Mouse (Mus musculus): ENCODE results near the gene Slx4ip. TPM values are rescaled to one million over a fixed set of nuclear protein-coding genes. Genes with fewer than 3 reads are reported as not detected.

Slx4ip gene
- polyA plus RNA-seq, 1 experiment, result 0.68 TPM

DNA sequence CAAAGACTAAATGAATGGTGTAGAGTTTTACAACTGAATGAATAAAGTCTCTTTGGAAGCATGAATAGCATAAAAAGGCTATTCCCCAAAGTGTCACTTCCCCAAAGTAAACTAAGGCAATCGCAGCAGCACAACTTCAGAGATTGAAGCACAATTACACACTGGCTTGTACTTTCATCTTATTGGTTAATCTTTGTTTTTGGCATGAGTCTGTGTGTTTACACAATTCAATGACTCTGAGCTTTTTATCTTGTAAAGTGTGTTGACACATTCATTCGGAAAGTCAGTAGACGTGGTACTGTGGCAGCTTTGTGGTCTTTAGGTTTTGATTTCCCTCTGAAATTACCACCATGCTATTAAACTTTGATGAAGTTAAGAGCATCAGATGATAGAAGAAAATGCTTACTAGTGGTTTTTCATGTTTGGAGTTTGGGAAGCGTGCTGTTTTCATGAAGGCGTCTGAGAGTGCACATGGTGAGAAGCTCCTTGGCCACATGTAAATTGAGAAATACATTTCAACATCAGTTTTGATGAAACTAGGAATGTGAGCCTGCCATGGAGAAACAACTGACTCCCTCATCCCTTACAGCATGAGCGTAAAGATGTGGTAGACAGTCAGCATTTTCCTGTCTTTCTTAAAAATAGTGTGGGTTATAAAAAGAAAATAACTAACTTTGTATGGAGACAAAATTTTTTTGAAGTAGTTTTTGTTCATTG, 88.2 kb downstream of the Slx4ip start:
- Histone ChIP-seq H3K27me3 (ENCODE audit: control insufficient read depth, insufficient read depth, low read length) (no peaks in the 10 kb centered on the region), H3K36me3 (ENCODE audit: control insufficient read depth, insufficient read depth, low read length) (no peaks in the 10 kb centered on the region), H3K4me3 (ENCODE audit: extremely low read depth, insufficient read depth, insufficient read length) (no peak overlapping the region), H3K27ac (ENCODE audit: insufficient read depth, low read length) (no peak overlapping the region), H3K4me1 (ENCODE audit: control insufficient read depth, insufficient read depth, insufficient read length) (no peaks in the 10 kb centered on the region)
- DNase-seq (ENCODE audit: low read depth in 1 of 2, low spot score in 2 of 2), result no peak
- 90% methylated on average over 6 of the region's 6 CpGs for WGBS
- no peak for TF ChIP-seq CTCF (IDR thresholded peaks at IDR 0.05; ENCODE audit: extremely low read depth, insufficient read depth, insufficient read length, insufficient replicate concordance)
- TF ChIP-seq POLR2A (IDR thresholded peaks at IDR 0.05; ENCODE audit: low read depth, low read length), result no peak

DNA sequence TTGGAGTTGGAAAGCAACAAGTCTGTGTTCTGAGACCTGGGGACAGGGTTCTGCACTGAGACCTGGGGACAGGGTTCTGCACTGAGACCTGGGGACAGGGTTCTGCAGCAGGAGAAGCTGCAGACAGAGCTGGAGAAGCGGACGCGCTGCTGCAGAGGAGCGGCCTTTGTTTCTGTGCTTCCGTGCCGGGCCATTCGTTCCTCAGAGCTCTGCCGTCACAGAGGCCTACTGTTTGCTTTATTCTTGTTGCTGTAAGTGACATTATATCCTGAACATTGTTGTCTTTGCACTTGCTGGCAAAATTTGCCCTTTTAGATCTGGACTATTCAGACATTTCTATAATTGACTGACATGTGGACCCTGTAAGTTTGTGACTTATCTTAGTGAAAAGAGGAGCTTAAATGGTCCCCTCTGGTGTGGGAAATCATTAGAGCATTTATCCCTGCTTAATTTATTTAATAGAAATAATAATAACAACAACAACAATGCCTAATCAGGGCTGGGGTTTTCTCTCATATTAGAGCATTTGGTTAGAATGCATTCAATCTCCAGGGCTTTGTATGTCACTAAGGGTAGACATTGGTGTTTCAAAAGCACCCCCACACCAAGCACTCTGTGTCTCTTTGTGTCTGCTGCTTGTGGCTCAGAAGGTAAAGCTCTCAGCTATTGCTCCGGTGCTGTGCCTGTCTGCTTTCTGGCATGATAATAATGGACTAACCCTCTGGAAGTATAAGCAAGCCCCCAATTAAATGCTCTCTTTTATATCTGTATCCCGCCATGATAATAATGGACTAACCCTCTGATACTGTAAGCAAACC, 90.3 kb downstream of the Slx4ip start:
- no peak overlapping the region for H3K4me3 ChIP-seq (ENCODE audit: extremely low read depth, insufficient read depth, insufficient read length)
- H3K4me1 ChIP-seq (ENCODE audit: control insufficient read depth, insufficient read depth, insufficient read length), result no peaks in the 10 kb centered on the region
- H3K27ac ChIP-seq (ENCODE audit: insufficient read depth, low read length), result no peak overlapping the region
- DNase-seq (ENCODE audit: low read depth in 1 of 2, low spot score in 2 of 2), result no peak
- TF ChIP-seq POLR2A (IDR thresholded peaks at IDR 0.05; ENCODE audit: low read depth, low read length) (no peak), CTCF (IDR thresholded peaks at IDR 0.05; ENCODE audit: extremely low read depth, insufficient read depth, insufficient read length, insufficient replicate concordance) (no peak)
- H3K36me3 ChIP-seq (ENCODE audit: control insufficient read depth, insufficient read depth, low read length), result no peaks in the 10 kb centered on the region
- WGBS, result 95% methylated on average over 10 of the region's 10 CpGs
- H3K27me3 ChIP-seq (ENCODE audit: control insufficient read depth, insufficient read depth, low read length), result no peaks in the 10 kb centered on the region

DNA sequence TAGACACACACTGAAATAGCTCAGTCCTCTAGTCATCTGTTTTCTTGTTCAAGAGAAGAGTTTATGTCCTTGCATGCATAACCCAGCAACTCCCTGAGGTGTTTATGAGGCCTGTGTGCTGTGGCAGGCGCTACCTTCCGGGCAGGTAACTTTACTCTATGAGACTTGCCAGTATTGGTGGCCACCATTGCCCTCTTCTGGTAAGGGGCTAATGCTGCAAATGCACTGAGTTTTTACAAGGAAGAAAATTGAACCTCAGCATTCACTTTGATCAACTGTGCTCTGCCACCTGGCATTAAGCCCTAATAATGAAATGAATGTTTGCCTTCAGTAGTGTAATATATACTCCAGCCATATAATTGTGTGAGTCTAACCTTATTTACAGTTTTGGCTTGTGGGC, 92.9 kb downstream of the Slx4ip start:
- WGBS, result 98% methylated on average over 2 of the region's 2 CpGs
- Histone ChIP-seq H3K36me3 (ENCODE audit: control insufficient read depth, insufficient read depth, low read length) (no peaks in the 10 kb centered on the region), H3K27ac (ENCODE audit: insufficient read depth, low read length) (no peak overlapping the region), H3K4me1 (ENCODE audit: control insufficient read depth, insufficient read depth, insufficient read length) (no peaks in the 10 kb centered on the region), H3K27me3 (ENCODE audit: control insufficient read depth, insufficient read depth, low read length) (no peaks in the 10 kb centered on the region), H3K4me3 (ENCODE audit: extremely low read depth, insufficient read depth, insufficient read length) (no peak overlapping the region)
- no peak for DNase-seq (ENCODE audit: low read depth in 1 of 2, low spot score in 2 of 2)
- no peak for TF ChIP-seq CTCF (IDR thresholded peaks at IDR 0.05; ENCODE audit: extremely low read depth, insufficient read depth, insufficient read length, insufficient replicate concordance)
- no peak for TF ChIP-seq POLR2A (IDR thresholded peaks at IDR 0.05; ENCODE audit: low read depth, low read length)

- 89% methylated on average over 6 of the region's 6 CpGs for WGBS
Observed at GRCm38 (mm10) chr2:136985998-136986730, 95.1 kb downstream of the Slx4ip start.

GRCm38 (mm10) chr2:136993116-136993515, 102.1 kb downstream of the Slx4ip start:
- H3K27ac ChIP-seq (ENCODE audit: insufficient read depth, low read length), result no peak overlapping the region
- TF ChIP-seq CTCF (IDR thresholded peaks at IDR 0.05; ENCODE audit: extremely low read depth, insufficient read depth, insufficient read length, insufficient replicate concordance) (no peak), POLR2A (IDR thresholded peaks at IDR 0.05; ENCODE audit: low read depth, low read length) (no peak)
- H3K27me3 ChIP-seq (ENCODE audit: control insufficient read depth, insufficient read depth, low read length), result no peaks in the 10 kb centered on the region
- no peaks in the 10 kb centered on the region for H3K4me1 ChIP-seq (ENCODE audit: control insufficient read depth, insufficient read depth, insufficient read length)
- H3K36me3 ChIP-seq (ENCODE audit: control insufficient read depth, insufficient read depth, low read length), result no peaks in the 10 kb centered on the region
- 99% methylated on average over 3 of the region's 3 CpGs for WGBS
- no peak overlapping the region for H3K4me3 ChIP-seq (ENCODE audit: extremely low read depth, insufficient read depth, insufficient read length)
- DNase-seq (ENCODE audit: low read depth in 1 of 2, low spot score in 2 of 2), result no peak

More at GRCm38 (mm10) chr2:136985998-136986730, 95.1 kb downstream of the Slx4ip start:
- no peak for TF ChIP-seq POLR2A (IDR thresholded peaks at IDR 0.05; ENCODE audit: low read depth, low read length)
- TF ChIP-seq CTCF (IDR thresholded peaks at IDR 0.05; ENCODE audit: extremely low read depth, insufficient read depth, insufficient read length, insufficient replicate concordance), result no peak
- Histone ChIP-seq H3K27me3 (ENCODE audit: control insufficient read depth, insufficient read depth, low read length) (no peaks in the 10 kb centered on the region), H3K36me3 (ENCODE audit: control insufficient read depth, insufficient read depth, low read length) (no peaks in the 10 kb centered on the region), H3K27ac (ENCODE audit: insufficient read depth, low read length) (no peak overlapping the region), H3K4me1 (ENCODE audit: control insufficient read depth, insufficient read depth, insufficient read length) (no peaks in the 10 kb centered on the region), H3K4me3 (ENCODE audit: extremely low read depth, insufficient read depth, insufficient read length) (no peak overlapping the region)
- DNase-seq (ENCODE audit: low read depth in 1 of 2, low spot score in 2 of 2), result no peak

- DNase-seq (ENCODE audit: low read depth in 1 of 2, low spot score in 2 of 2), result no peak
- no peaks in the 10 kb centered on the region for H3K4me1 ChIP-seq (ENCODE audit: control insufficient read depth, insufficient read depth, insufficient read length)
- H3K4me3 ChIP-seq (ENCODE audit: extremely low read depth, insufficient read depth, insufficient read length), result no peak overlapping the region
- no peaks in the 10 kb centered on the region for H3K27me3 ChIP-seq (ENCODE audit: control insufficient read depth, insufficient read depth, low read length)
- H3K36me3 ChIP-seq (ENCODE audit: control insufficient read depth, insufficient read depth, low read length), result no peaks in the 10 kb centered on the region; the same call in 1 of the 2 replicates
- TF ChIP-seq POLR2A (IDR thresholded peaks at IDR 0.05; ENCODE audit: low read depth, low read length) (no peak), CTCF (IDR thresholded peaks at IDR 0.05; ENCODE audit: extremely low read depth, insufficient read depth, insufficient read length, insufficient replicate concordance) (no peak)
- H3K27ac ChIP-seq (ENCODE audit: insufficient read depth, low read length), result no peak overlapping the region
Observed at GRCm38 (mm10) chr2:136997104-136997503, 106.1 kb downstream of the Slx4ip start.
